Mouse (Mus musculus) heart, embryonic 16.5 days (tissue): ENCODE data around the gene St3gal5. TPM values are rescaled to one million over a fixed set of nuclear protein-coding genes. Genes with fewer than 3 reads are reported as not detected.
"Not testable (repeated sequence)": the region's sequence is repeated elsewhere in the genome, so short reads cannot be mapped to it uniquely, and the experiment has no call there.

Experiments used
- ATAC-seq: fragments of 200-750 bp; cut with Nextera tagmentation; replicated peaks from 2 replicates; pipeline ENCODE4 v1.8.0; 2017; ENCODE audit warnings: moderate number of reproducible peaks; ENCODE audit not compliant: insufficient read depth, low FRiP score; ENCODE audit errors: extremely low read depth
- H3K27ac ChIP-seq: fragments of 300-500 bp; sonication (generic); 2 replicates; pipeline ENCODE4 v1.5.1; 2014; ENCODE audit warnings: mild to moderate bottlenecking, low read length, control low read depth, moderate library complexity
- H3K27me3 ChIP-seq: fragments of 300-500 bp; sonication (generic); 2 replicates; pipeline ENCODE4 v1.6.1; 2014; ENCODE audit warnings: low read length, mixed read lengths; ENCODE audit not compliant: control insufficient read depth, insufficient read depth
- H3K36me3 ChIP-seq: fragments of 300-500 bp; sonication (generic); 2 replicates; pipeline ENCODE4 v1.6.1; 2014; ENCODE audit not compliant: control insufficient read depth, insufficient read depth
- H3K4me1 ChIP-seq: fragments of 300-500 bp; sonication (generic); 2 replicates; pipeline ENCODE4 v1.6.1; 2014; ENCODE audit warnings: low read length, mixed read lengths; ENCODE audit not compliant: control insufficient read depth, insufficient read depth
- H3K4me2 ChIP-seq: fragments of 300-500 bp; sonication (generic); 2 replicates; pipeline ENCODE4 v1.6.1; 2014; ENCODE audit warnings: low read depth, mild to moderate bottlenecking, control low read depth, low read length
- H3K4me3 ChIP-seq: fragments of 300-500 bp; sonication (generic); 2 replicates; pipeline ENCODE4 v1.5.1; 2014; ENCODE audit warnings: mild to moderate bottlenecking, control low read depth, low read length
- H3K9ac ChIP-seq: fragments of 300-500 bp; sonication (generic); 2 replicates; pipeline ENCODE4 v1.6.1; 2014; ENCODE audit warnings: low read length, control low read depth
- H3K9me3 ChIP-seq: fragments of 300-500 bp; sonication (generic); replicated peaks from 2 replicates; pipeline ENCODE4 v1.6.1; 2016; ENCODE audit warnings: low read length; ENCODE audit not compliant: control insufficient read depth
- WGBS: fragments of 180-500 bp; shearing (Covaris S2); extraction: QIAGEN DNeasy Blood & Tissue Kit; methylation state at CpG from one replicate; pipeline ENCODE4 v1.1.7; 2014; 5-methylcytosine and 5-hydroxymethylcytosine counted together
- polyA plus RNA-seq: library from polyadenylated mRNA; unstranded; fragments of >200 nt; fragmentation: Nextera tagmentation; extraction: Ambion mirVana; gene quantifications from 2 replicates; pipeline ENCODE4 v1.2.1, GENCODE M21; 2015

Gene St3gal5
- polyA plus RNA-seq, 1 experiment from 2014 or later = 36.6 TPM

GRCm38 (mm10) chr6:72148721-72149120 is 51.3 kb downstream of the St3gal5 start:
- peaks cover 9% of the 10 kb centered on the region for H3K9me3 ChIP-seq
- WGBS = 87% methylated on average over 4 of the region's 4 CpGs
- ATAC-seq = no peak
- H3K9ac ChIP-seq = no peak overlapping the region
- H3K4me1 ChIP-seq = no peaks in the 10 kb centered on the region
- H3K27ac ChIP-seq = no peak overlapping the region
- no peak overlapping the region for H3K4me3 ChIP-seq
- H3K27me3 ChIP-seq = no peaks in the 10 kb centered on the region
- H3K36me3 ChIP-seq = peaks cover 26% of the 10 kb centered on the region
- H3K4me2 ChIP-seq = no peak overlapping the region

- H3K36me3 ChIP-seq = peaks cover 26% of the 10 kb centered on the region
- H3K27me3 ChIP-seq = no peaks in the 10 kb centered on the region
- H3K4me3 ChIP-seq = no peak overlapping the region
- no peak overlapping the region for H3K9ac ChIP-seq
- H3K4me2 ChIP-seq = no peak overlapping the region
- WGBS = 79% methylated on average over 3 of the region's 3 CpGs
- ATAC-seq = no peak
- H3K4me1 ChIP-seq = no peaks in the 10 kb centered on the region
- peaks cover 9% of the 10 kb centered on the region for H3K9me3 ChIP-seq
- H3K27ac ChIP-seq = no peak overlapping the region
Observed at GRCm38 (mm10) chr6:72149797-72150196, 52.4 kb downstream of the St3gal5 start.

DNA sequence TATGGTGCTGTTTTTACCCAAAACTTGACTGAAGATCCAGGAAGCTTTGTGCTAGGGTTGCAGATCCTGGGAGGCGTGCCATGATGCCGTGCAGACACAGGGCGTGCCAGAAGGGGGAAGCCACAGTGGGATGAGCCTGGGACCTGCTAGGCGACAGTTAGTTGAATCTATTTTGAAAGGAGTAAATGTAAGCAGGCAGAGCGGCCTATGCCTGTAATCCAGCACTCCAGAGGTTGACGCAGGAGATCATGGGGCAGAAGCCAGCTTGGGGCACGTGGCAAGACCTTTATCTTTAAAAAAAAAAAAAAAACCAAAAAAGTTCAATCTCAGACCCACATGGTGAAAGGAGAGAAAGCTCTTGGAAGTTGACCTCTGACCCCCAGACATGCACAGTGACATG is 55.3 kb downstream of the St3gal5 start:
- H3K4me2 ChIP-seq = no peak overlapping the region
- H3K27ac ChIP-seq = no peak overlapping the region
- H3K36me3 ChIP-seq = peaks cover 27% of the 10 kb centered on the region
- H3K9ac ChIP-seq = no peak overlapping the region
- H3K9me3 ChIP-seq = peaks cover 9% of the 10 kb centered on the region
- 80% methylated on average over 7 of the region's 7 CpGs for WGBS
- H3K27me3 ChIP-seq = no peaks in the 10 kb centered on the region
- no peak for ATAC-seq
- H3K4me1 ChIP-seq = no peaks in the 10 kb centered on the region
- H3K4me3 ChIP-seq = no peak overlapping the region

GRCm38 (mm10) chr6:72153455-72153854 is 56.1 kb downstream of the St3gal5 start:
- ATAC-seq = no peak
- Histone ChIP-seq H3K27me3 (no peaks in the 10 kb centered on the region), H3K9ac (no peak overlapping the region), H3K4me1 (no peaks in the 10 kb centered on the region), H3K27ac (no peak overlapping the region), H3K9me3 (peaks cover 9% of the 10 kb centered on the region), H3K4me3 (no peak overlapping the region), H3K4me2 (no peak overlapping the region), H3K36me3 (peaks cover 27% of the 10 kb centered on the region)
- WGBS = 69% methylated on average over 11 of the region's 11 CpGs

DNA sequence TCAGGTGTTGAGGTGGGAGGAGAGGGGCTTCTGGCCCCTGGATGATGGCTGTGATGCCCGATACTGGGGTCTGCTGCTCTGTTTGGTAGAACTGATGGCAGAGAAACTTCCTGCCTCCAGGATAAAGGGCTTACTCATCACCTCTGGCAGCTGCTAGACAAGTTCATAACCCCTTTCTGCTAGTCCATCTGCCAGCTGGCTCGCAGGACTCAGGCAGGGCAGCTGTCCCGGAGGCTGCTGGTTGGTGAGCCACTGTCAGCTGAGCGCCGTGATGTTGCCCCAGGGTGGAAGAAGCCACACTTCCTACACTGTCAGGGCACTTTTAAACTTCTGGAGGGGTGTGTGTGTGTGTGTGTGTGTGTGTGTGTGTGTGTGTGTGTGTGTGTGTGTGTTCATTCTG is 56.6 kb downstream of the St3gal5 start:
- H3K9ac ChIP-seq, H3K4me2 ChIP-seq, H3K27ac ChIP-seq, H3K9me3 ChIP-seq, H3K4me1 ChIP-seq, ATAC-seq, H3K4me3 ChIP-seq, H3K27me3 ChIP-seq: not testable (repeated sequence)
- H3K36me3 ChIP-seq = peaks cover 21% of the 10 kb centered on the region
- WGBS = 49% methylated on average over 3 of the region's 5 CpGs

GRCm38 (mm10) chr6:72154938-72155531 is 57.6 kb downstream of the St3gal5 start:
- ATAC-seq = no peak; the same call in 1 of the 2 replicates
- Histone ChIP-seq H3K4me3 (no peak overlapping the region), H3K36me3 (peaks cover 11% of the 10 kb centered on the region), H3K4me2 (no peak overlapping the region), H3K4me1 (no peaks in the 10 kb centered on the region), H3K27me3 (no peaks in the 10 kb centered on the region), H3K27ac (no peak overlapping the region), H3K9ac (no peak overlapping the region), H3K9me3 (peaks cover 2% of the 10 kb centered on the region; the same call in 1 of the 2 replicates)
- 83% methylated on average over 7 of the region's 7 CpGs for whole genome bisulfite sequencing

DNA sequence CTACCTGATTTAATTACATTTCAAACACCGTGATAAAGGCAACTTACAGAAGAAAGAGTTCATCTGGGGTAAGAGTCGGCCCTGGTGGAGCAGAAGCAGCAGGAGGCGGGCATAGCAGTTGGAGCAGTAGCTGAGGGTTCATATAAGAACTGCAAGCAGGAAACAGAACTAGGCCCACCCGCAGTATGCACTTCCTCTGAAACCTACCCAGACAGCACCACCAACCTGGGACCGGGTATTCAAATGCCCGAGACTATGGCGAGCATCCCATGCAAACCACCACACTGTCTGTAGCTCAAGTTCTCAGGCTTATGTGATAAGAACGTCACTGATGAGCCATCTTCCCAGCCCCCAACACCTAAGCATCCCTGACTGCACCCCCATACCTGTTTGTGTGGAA is 58.3 kb downstream of the St3gal5 start:
- 87% methylated on average over 8 of the region's 8 CpGs for whole genome bisulfite sequencing
- no peak for ATAC-seq
- peaks cover 9% of the 10 kb centered on the region for H3K36me3 ChIP-seq

DNA sequence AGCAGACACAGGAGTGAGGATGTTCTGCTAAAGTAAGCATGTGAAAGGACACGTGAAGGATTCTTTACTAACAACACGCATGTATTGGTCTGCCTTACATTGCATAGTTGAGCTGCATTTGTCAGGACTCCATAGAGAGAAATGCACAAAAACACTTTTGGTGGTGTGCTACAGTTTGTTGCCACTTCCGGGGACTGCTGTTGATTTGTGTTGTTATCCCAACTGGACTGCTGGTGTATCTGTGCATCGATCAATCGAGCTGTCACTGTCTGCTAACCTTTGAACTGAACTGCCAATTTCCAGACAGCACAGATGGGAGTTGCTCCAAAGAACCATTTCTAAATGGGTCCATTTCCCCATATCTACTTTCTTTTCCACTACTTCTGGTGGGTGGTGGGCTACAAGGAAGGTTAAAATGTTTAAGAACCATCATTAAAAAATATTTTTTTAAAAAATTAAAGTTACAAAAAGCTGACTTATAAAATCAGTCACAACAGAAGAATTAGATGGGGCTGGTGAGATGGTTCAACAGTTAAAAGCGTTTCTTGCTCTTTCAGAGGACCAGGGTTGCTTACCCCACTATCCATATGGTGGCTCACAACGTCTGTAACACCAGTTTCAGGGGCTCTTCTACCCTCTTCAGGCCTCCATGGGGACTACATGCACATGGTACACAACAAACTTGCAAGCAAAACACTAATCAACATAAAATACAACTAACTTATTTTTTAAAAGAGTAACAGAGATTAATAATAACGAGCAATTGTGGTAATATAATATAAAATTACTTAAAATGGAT is 61.8 kb downstream of the St3gal5 start:
- Histone ChIP-seq H3K4me3 (no peak overlapping the region), H3K4me2 (no peak overlapping the region), H3K9me3 (no peaks in the 10 kb centered on the region), H3K36me3 (peaks cover 5% of the 10 kb centered on the region), H3K27me3 (no peaks in the 10 kb centered on the region), H3K4me1 (peaks cover 7% of the 10 kb centered on the region; the same call in 1 of the 2 replicates), H3K9ac (no peak overlapping the region), H3K27ac (no peak overlapping the region)
- WGBS = 82% methylated on average over 8 of the region's 8 CpGs
- no peak for ATAC-seq

More for the DNA sequence above, 58.3 kb downstream of the St3gal5 start:
- H3K4me1 ChIP-seq = no peaks in the 10 kb centered on the region
- no peaks in the 10 kb centered on the region for H3K27me3 ChIP-seq
- no peak overlapping the region for H3K9ac ChIP-seq
- no peak overlapping the region for H3K4me2 ChIP-seq
- no peaks in the 10 kb centered on the region for H3K9me3 ChIP-seq
- H3K27ac ChIP-seq = no peak overlapping the region
- no peak overlapping the region for H3K4me3 ChIP-seq

DNA sequence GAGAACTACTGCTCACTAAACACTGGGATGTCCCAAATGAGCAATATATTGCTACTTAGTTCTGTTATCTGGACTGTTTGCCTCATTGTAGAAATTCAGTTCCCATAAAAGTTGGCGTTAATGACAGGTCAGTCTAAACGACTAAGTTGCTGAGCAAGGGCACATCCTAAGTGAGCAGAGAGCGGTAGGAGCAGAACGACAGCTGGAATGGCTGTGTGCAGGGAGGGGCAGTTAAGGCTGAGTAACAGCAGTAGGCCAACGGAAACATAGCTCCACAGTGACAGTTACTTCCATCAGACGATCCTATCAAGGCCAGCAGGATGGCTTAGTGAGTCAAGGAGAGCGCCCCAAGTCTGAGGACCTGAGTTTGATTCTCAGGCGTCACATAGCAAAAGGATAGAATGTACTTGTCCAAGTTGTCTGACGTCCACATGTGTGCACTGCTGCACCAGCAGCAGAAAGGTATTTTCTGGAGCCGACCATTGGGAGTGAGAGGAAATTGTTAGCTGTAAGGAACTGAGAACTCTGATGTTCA is 62.5 kb downstream of the St3gal5 start:
- Histone ChIP-seq H3K4me1 (peaks cover 9% of the 10 kb centered on the region), H3K27me3 (no peaks in the 10 kb centered on the region), H3K36me3 (peaks cover 4% of the 10 kb centered on the region), H3K4me3 (no peak overlapping the region), H3K4me2 (no peak overlapping the region), H3K27ac (no peak overlapping the region), H3K9me3 (no peaks in the 10 kb centered on the region), H3K9ac (no peak overlapping the region)
- ATAC-seq = no peak
- 67% methylated on average over 10 of the region's 10 CpGs for WGBS
